Mouse (Mus musculus) hindlimb bud, embryonic 11.5 days (tissue): ENCODE results near the gene Kctd8.
"Not testable (repeated sequence)": the region's sequence is repeated elsewhere in the genome, so short reads cannot be mapped to it uniquely, and the experiment has no call there.

Experiments
- DNase-seq: peaks from one replicate; pipeline ENCODE4 v3.0.0-alpha.2; 2012; ENCODE audit warnings: low read depth, low spot score; ENCODE audit errors: extremely low spot score

Kctd8 gene

GRCm38 (mm10) chr5:69340919-69341801 lies at the start of gene Kctd8:
TSS of gene Kctd8 (minus strand) at chr5:69341679.
- DNase-seq: peak; percentile 31

- DNase-seq: no peak
Measured at GRCm38 (mm10) chr5:69379072-69379471, 37.6 kb upstream of the Kctd8 start.

GRCm38 (mm10) chr5:69350596-69350995 lies 9.1 kb upstream of the Kctd8 start:
- no peak for DNase-seq

GRCm38 (mm10) chr5:69340102-69340918 lies 1.2 kb downstream of the Kctd8 start:
- DNase-seq: peak; percentile 10

GRCm38 (mm10) chr5:69339623-69339970 lies 1.9 kb downstream of the Kctd8 start:
- no peak for DNase-seq

- DNase-seq: no peak
Measured at GRCm38 (mm10) chr5:69338916-69339622, 2.4 kb downstream of the Kctd8 start.

- DNase-seq: no peak
Measured at GRCm38 (mm10) chr5:69327561-69327960, 13.9 kb downstream of the Kctd8 start.

- no peak for DNase-seq
Measured at GRCm38 (mm10) chr5:69324566-69325230, 16.8 kb downstream of the Kctd8 start.

- no peak for DNase-seq
Measured at GRCm38 (mm10) chr5:69312611-69313010, 28.9 kb downstream of the Kctd8 start.

- no peak for DNase-seq
Measured at GRCm38 (mm10) chr5:69301665-69302064, 39.8 kb downstream of the Kctd8 start.

GRCm38 (mm10) chr5:69292353-69292752 lies 49.1 kb downstream of the Kctd8 start:
- DNase-seq: no peak

GRCm38 (mm10) chr5:69284359-69284758 lies 57.1 kb downstream of the Kctd8 start:
- DNase-seq: no peak

- DNase-seq: no peak
Measured at GRCm38 (mm10) chr5:69252366-69252765, 89.1 kb downstream of the Kctd8 start.

GRCm38 (mm10) chr5:69241931-69242330 lies 99.5 kb downstream of the Kctd8 start:
- DNase-seq: no peak

GRCm38 (mm10) chr5:69233560-69233959 lies 107.9 kb downstream of the Kctd8 start:
- no peak for DNase-seq

- not testable (repeated sequence) for DNase-seq
Measured at GRCm38 (mm10) chr5:69231649-69232048, 109.8 kb downstream of the Kctd8 start.

GRCm38 (mm10) chr5:69227147-69227546 lies 114.3 kb downstream of the Kctd8 start:
- no peak for DNase-seq

- no peak for DNase-seq
Measured at GRCm38 (mm10) chr5:69222608-69223007, 118.9 kb downstream of the Kctd8 start.

- DNase-seq: no peak
Measured at GRCm38 (mm10) chr5:69215216-69215615, 126.3 kb downstream of the Kctd8 start.

GRCm38 (mm10) chr5:69209401-69209800 lies 132.1 kb downstream of the Kctd8 start:
- no peak for DNase-seq

- no peak for DNase-seq
Measured at GRCm38 (mm10) chr5:69207713-69208112, 133.8 kb downstream of the Kctd8 start.
